Mouse (Mus musculus): ENCODE data around the gene Gramd2.
A peak's percentile ranks its signal among the peaks of the same experiment; 100 is the strongest.

Gramd2 gene

GRCm38 (mm10) chr9:59679678-59680533 is at the start of gene Gramd2:
Gramd2 (plus strand) TSS chr9:59680144.
- peak; percentile 53 for DNase-seq

- DNase-seq, result no peak
These were observed 41.6 kb upstream of the Gramd2 start for GRCm38 (mm10) chr9:59638372-59638771.

- DNase-seq, result no peak
These were observed 40.0 kb upstream of the Gramd2 start for GRCm38 (mm10) chr9:59639936-59640335.

- no peak for DNase-seq
These were observed 38.6 kb upstream of the Gramd2 start for GRCm38 (mm10) chr9:59641320-59641719.

- no peak for DNase-seq
These were observed 30.0 kb upstream of the Gramd2 start for GRCm38 (mm10) chr9:59649911-59650310.

- no peak for DNase-seq
These were observed 26.6 kb upstream of the Gramd2 start for GRCm38 (mm10) chr9:59653371-59653770.

GRCm38 (mm10) chr9:59654450-59654983 is 25.4 kb upstream of the Gramd2 start:
- no peak for DNase-seq

- DNase-seq, result peak; percentile 98
These were observed 23.8 kb upstream of the Gramd2 start, which contains the start of gene Pkm for GRCm38 (mm10) chr9:59655958-59656634. Pkm (plus strand) TSS chr9:59656368.

- peak; percentile 81 for DNase-seq
These were observed 23.0 kb upstream of the Gramd2 start for GRCm38 (mm10) chr9:59656635-59657617.

GRCm38 (mm10) chr9:59658146-59658545 is 21.8 kb upstream of the Gramd2 start:
- peak; percentile 15 for DNase-seq

GRCm38 (mm10) chr9:59659036-59660026 is 20.6 kb upstream of the Gramd2 start:
- DNase-seq, result peak; percentile 89

GRCm38 (mm10) chr9:59660421-59660820 is 19.5 kb upstream of the Gramd2 start:
- no peak for DNase-seq

- DNase-seq, result no peak
These were observed 18.5 kb upstream of the Gramd2 start for GRCm38 (mm10) chr9:59661298-59661975.

GRCm38 (mm10) chr9:59663226-59663625 is 16.7 kb upstream of the Gramd2 start:
- no peak for DNase-seq

- no peak for DNase-seq
These were observed 16.0 kb upstream of the Gramd2 start for GRCm38 (mm10) chr9:59663957-59664356.

GRCm38 (mm10) chr9:59664664-59665256 is 15.2 kb upstream of the Gramd2 start:
- no peak for DNase-seq

- no peak for DNase-seq
These were observed 13.9 kb upstream of the Gramd2 start for GRCm38 (mm10) chr9:59666016-59666415.

GRCm38 (mm10) chr9:59666813-59667212 is 13.1 kb upstream of the Gramd2 start:
- no peak for DNase-seq

- no peak for DNase-seq
These were observed 12.7 kb upstream of the Gramd2 start for GRCm38 (mm10) chr9:59667250-59667649.

GRCm38 (mm10) chr9:59667904-59668303 is 12.0 kb upstream of the Gramd2 start:
- no peak for DNase-seq
